Mouse (Mus musculus) stomach, postnatal 0 days (tissue): ENCODE measurements at regions not wholly inside any gene's neighbourhood (a gene's known extent, or its start where the extent isn't known, plus 50 kb on each side); places are given as distances from the start of the nearest gene placed in this dataset.

ENCODE experiments used
- ATAC-seq: fragments of 200-750 bp; cut with Nextera tagmentation; 2 replicates; pipeline ENCODE4 v1.8.0; 2017; ENCODE audit not compliant: low FRiP score, low TSS enrichment
- DNase-seq: peaks from one replicate; pipeline ENCODE4 v3.0.0-alpha.2; 2016; ENCODE audit warnings: low spot score
- H3K27ac ChIP-seq: fragments of 300-500 bp; sonication (generic); replicated peaks from 2 replicates; pipeline ENCODE4 v1.5.1; 2014; ENCODE audit warnings: mild to moderate bottlenecking, control low read depth
- H3K27me3 ChIP-seq: fragments of 300-500 bp; sonication (generic); 2 replicates; pipeline ENCODE4 v1.6.1; 2014; ENCODE audit warnings: low read length; ENCODE audit not compliant: control insufficient read depth, insufficient read depth
- H3K36me3 ChIP-seq: fragments of 300-500 bp; sonication (generic); 2 replicates; pipeline ENCODE4 v1.6.1; 2014; ENCODE audit warnings: low read length, mixed read lengths; ENCODE audit not compliant: control insufficient read depth, insufficient read depth
- H3K4me1 ChIP-seq: fragments of 300-500 bp; sonication (generic); replicated peaks from 2 replicates; pipeline ENCODE4 v1.6.1; 2014; ENCODE audit warnings: antibody characterized with exemption; ENCODE audit not compliant: control insufficient read depth, insufficient read depth
- H3K4me2 ChIP-seq: fragments of 300-500 bp; sonication (generic); replicated peaks from 2 replicates; pipeline ENCODE4 v1.6.1; 2014; ENCODE audit warnings: low read depth, mild to moderate bottlenecking, control low read depth, moderate library complexity
- H3K4me3 ChIP-seq: fragments of 300-500 bp; sonication (generic); 2 replicates; pipeline ENCODE4 v1.5.1; 2014; ENCODE audit warnings: low read depth, low read length, control low read depth
- H3K9ac ChIP-seq: fragments of 300-500 bp; sonication (generic); 2 replicates; pipeline ENCODE4 v1.6.1; 2014; ENCODE audit warnings: mild to moderate bottlenecking, low read length, control low read depth, mixed read lengths
- H3K9me3 ChIP-seq: fragments of 300-500 bp; sonication (generic); 2 replicates; pipeline ENCODE4 v1.6.1; 2016; ENCODE audit warnings: low read length; ENCODE audit not compliant: control insufficient read depth
- CTCF ChIP-seq: IDR thresholded peaks from 2 replicates; pipeline ENCODE4 v1.5.1; 2016; ENCODE audit warnings: antibody characterized with exemption, low read depth, mild to moderate bottlenecking, moderate library complexity
- EP300 ChIP-seq: optimal IDR thresholded peaks from 2 replicates; pipeline ENCODE3; 2016; ENCODE audit warnings: antibody characterized with exemption
- WGBS: fragments of 180-500 bp; shearing (Covaris S2); extraction: QIAGEN DNeasy Blood & Tissue Kit; methylation state at CpG from one replicate; pipeline ENCODE4 v1.1.7; 2014; 5-methylcytosine and 5-hydroxymethylcytosine counted together

- Histone ChIP-seq H3K4me3 (no peak overlapping the region), H3K9ac (no peak overlapping the region), H3K9me3 (no peaks in the 10 kb centered on the region), H3K27ac (no peak overlapping the region), H3K4me2 (no peak overlapping the region), H3K36me3 (no peaks in the 10 kb centered on the region), H3K4me1 (no peaks in the 10 kb centered on the region), H3K27me3 (no peaks in the 10 kb centered on the region)
- ATAC-seq (no peak), DNase-seq (no peak)
- TF ChIP-seq CTCF, result no peak
- no peak for TF ChIP-seq EP300
- WGBS, result 70% methylated on average over 5 of the region's 5 CpGs
Observed at GRCm38 (mm10) chr6:117650541-117650940, 190.4 kb upstream of the Zfp637 start.

DNA sequence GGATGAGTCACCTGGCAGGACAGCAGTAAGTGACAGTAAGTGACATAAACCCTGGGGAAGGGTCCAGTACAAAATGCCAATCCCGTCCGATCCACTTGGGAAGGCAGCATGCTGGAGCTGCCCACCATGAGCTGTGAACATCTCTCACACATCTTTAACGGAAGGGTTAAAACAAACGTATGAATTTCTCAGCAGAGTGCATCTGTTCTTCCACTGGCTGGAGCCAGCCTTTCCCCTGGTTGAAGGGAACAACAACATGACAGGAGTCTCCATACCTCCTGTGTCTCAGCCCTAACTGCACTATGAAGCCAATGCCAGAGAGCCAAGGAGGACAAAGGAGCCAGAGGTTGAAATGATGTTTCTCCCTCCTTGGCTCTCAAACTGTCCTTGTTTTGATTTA is 189.4 kb upstream of the Zfp637 start:
- no peak for ATAC-seq
- Histone ChIP-seq H3K4me2 (no peak overlapping the region), H3K27me3 (no peaks in the 10 kb centered on the region), H3K9ac (no peak overlapping the region), H3K4me1 (no peaks in the 10 kb centered on the region), H3K9me3 (no peaks in the 10 kb centered on the region), H3K36me3 (no peaks in the 10 kb centered on the region), H3K4me3 (no peak overlapping the region), H3K27ac (no peak overlapping the region)
- no peak for DNase-seq
- TF ChIP-seq EP300, result no peak
- TF ChIP-seq CTCF, result no peak
- 78% methylated on average over 4 of the region's 4 CpGs for WGBS

DNA sequence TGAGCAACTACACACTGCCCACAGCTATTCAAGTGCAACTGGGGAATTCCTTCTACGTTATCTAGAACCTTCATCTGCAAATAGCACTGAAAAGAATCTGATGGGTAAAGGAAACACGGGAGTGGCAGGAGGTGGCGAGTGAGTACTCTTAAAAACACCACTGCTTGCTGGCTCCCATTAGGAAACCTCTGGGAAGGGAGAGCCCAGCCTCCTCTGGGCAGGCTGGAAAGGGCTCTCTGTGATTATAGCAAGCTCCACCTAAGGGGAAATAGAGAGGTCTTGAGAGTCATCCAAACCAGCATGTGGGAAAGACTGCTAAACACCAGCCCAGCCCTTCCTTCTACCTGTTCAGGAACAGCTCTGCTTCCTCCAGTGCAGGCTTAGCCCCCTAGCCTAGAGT is 189.0 kb upstream of the Zfp637 start:
- H3K4me2 ChIP-seq, result no peak overlapping the region

DNA sequence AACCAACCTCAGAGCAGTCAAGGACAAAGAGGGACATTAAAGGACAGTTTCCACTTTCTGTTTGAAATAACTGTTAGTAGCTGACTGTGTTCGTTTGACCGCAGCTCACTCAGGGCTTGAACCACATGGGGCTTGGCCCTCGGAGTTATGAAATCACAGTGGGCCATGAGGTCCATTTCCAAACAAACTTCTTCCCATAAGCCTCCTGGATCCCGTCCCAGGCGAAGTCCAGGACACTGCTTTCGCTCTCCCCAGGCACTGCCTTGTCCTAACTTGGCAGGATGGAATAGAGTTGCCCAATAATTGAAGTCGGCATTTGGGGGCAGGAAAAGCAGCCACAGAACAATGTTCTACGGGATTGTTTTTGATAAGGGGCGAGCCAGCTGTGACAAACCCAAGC is 188.1 kb upstream of the Zfp637 start:
- 37% methylated on average over 9 of the region's 9 CpGs for WGBS
- H3K4me1 ChIP-seq, result no peaks in the 10 kb centered on the region
- no peak overlapping the region for H3K4me2 ChIP-seq
- H3K27ac ChIP-seq, result peak overlapping the region; percentile 78
- ATAC-seq (peak; percentile 38; the same call in 1 of the 2 replicates), DNase-seq (no peak)
- H3K36me3 ChIP-seq, result no peaks in the 10 kb centered on the region
- TF ChIP-seq EP300 (no peak), CTCF (no peak)
- no peak overlapping the region for H3K9ac ChIP-seq
- H3K9me3 ChIP-seq, result no peaks in the 10 kb centered on the region
- no peaks in the 10 kb centered on the region for H3K27me3 ChIP-seq
- no peak overlapping the region for H3K4me3 ChIP-seq

More for the DNA sequence above, 189.0 kb upstream of the Zfp637 start:
- Histone ChIP-seq H3K27ac (no peak overlapping the region), H3K27me3 (no peaks in the 10 kb centered on the region), H3K4me1 (no peaks in the 10 kb centered on the region), H3K36me3 (no peaks in the 10 kb centered on the region), H3K9me3 (no peaks in the 10 kb centered on the region), H3K9ac (no peak overlapping the region), H3K4me3 (no peak overlapping the region)
- TF ChIP-seq CTCF (no peak), EP300 (no peak)
- no peak for DNase-seq
- ATAC-seq, result no peak
- WGBS, result 27% methylated on average over 3 of the region's 3 CpGs

GRCm38 (mm10) chr6:117653886-117654425 is 187.0 kb upstream of the Zfp637 start:
- H3K36me3 ChIP-seq, result no peaks in the 10 kb centered on the region
- no peak overlapping the region for H3K4me2 ChIP-seq
- no peak overlapping the region for H3K4me3 ChIP-seq
- no peak for DNase-seq
- TF ChIP-seq EP300 (no peak), CTCF (no peak)
- no peaks in the 10 kb centered on the region for H3K9me3 ChIP-seq
- no peak for ATAC-seq
- H3K27me3 ChIP-seq, result no peaks in the 10 kb centered on the region
- no peak overlapping the region for H3K27ac ChIP-seq
- WGBS, result 77% methylated on average over 15 of the region's 15 CpGs
- H3K4me1 ChIP-seq, result no peaks in the 10 kb centered on the region
- no peak overlapping the region for H3K9ac ChIP-seq

DNA sequence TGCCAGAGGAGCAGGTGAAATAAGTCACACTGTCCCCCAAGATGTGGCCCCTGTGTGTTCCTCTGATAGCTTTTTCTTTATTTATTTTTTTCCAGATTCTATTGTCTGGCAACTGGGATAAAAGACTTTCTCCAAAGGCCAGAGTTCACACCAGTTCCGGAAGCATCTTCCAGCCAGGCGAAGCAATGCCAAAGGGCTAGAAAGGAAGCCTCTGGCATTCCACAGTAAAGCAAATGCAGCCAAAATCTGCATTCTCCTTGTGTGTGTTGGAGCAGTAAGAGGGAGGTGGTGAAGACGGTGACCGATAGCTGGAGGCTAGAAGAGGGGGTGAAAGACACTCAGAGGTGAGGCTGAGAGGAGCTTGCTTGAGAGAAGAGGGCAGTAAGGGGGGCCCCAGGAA is 185.0 kb upstream of the Zfp637 start:
- Histone ChIP-seq H3K27ac (no peak overlapping the region), H3K27me3 (no peaks in the 10 kb centered on the region), H3K4me3 (no peak overlapping the region), H3K36me3 (no peaks in the 10 kb centered on the region), H3K4me2 (no peak overlapping the region), H3K9me3 (no peaks in the 10 kb centered on the region), H3K4me1 (no peaks in the 10 kb centered on the region), H3K9ac (no peak overlapping the region)
- WGBS, result 77% methylated on average over 4 of the region's 4 CpGs
- ATAC-seq, result no peak
- DNase-seq, result no peak
- TF ChIP-seq CTCF (no peak), EP300 (no peak)
